Mouse (Mus musculus) kidney, adult 11 months (tissue): ENCODE measurements around the gene Ankfn1.

Experiments used
- DNase-seq: peaks from one replicate; pipeline ENCODE4 v3.0.0; 2022

Gene Ankfn1

DNA sequence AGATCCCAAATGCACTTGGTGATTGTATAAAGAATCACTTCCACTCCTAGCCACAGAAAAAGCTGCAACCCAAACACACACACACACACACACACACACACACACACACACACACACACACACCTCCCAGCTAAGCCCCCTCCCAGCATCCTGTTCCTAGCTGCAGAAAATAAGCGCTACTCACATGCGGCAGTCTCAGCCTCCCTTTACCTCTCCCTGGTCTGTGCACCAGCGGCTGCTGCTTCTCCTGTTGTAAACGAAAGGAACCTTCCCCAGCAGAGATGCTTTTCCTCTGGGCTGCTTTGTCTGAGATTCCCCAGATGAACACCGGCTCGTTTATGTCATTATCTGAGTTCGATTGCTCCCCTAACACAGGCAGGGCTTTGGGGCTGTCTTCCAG is at the start of gene Ankfn1:
TSS of gene Ankfn1 (minus strand) at position 223 of the 400 bp plus-strand sequence.
- no peak for DNase-seq

GRCm38 (mm10) chr11:89823661-89824446 is 46.4 kb upstream of the Ankfn1 start:
- no peak for DNase-seq

DNA sequence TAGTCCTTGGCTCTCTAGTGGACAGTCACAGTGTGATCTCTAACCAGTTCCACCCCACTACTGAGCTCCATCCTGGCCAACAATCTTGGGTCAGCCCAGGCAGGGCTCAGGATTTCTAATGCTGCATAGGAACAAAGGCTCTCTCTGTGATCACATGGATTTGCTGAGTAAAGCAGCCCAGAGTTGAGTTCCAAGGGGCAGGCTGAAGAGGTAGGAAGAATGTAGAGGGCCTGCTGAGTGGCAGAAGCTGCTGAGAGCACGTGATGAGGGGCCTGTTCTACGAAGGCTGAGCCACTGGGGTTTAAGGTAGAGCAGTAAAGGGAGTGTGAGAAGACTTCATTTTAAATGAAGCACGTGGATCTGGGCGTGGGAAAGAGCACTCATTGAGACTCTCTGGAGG is 41.1 kb upstream of the Ankfn1 start:
- DNase-seq = no peak

GRCm38 (mm10) chr11:89811403-89811802 is 34.0 kb upstream of the Ankfn1 start:
- no peak for DNase-seq

DNA sequence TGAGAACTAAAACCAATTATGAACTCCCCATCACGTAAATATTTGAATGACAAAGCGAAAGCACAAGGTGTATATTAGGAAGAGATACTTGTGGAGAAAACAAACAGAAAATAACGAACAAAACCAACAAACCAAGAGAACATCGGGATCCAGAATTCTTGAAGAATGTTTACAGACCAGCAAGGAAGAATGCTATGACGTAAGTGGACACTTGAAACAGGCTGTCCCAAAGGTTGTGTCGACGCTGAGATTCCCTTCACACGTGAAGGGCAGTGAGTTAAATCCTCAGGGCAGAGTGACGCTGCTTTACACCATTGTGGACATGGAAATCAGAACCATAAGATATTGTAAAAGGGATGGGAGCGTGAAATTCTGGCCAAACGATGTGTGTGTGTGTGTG is 30.5 kb upstream of the Ankfn1 start:
- no peak for DNase-seq

- no peak for DNase-seq
These were observed 27.4 kb upstream of the Ankfn1 start for GRCm38 (mm10) chr11:89804822-89805221.

DNA sequence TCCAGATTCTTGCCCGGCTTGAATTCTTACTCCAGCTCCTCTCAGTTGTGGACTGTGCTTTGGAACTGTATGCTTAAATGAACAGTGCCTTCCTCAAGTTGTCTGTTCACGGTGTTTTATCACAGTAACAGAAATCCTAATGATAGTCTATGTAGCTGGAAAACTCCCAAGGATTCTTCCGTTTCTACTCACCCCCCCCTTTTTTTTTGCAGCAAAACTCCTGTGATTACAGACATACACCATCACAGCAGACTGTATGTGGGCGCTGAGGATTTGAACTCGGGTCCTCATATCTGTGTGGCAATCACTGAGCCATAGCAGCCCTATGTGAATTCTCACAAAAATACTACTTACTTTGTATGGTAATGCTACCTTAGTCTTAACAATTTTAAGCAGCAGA is 26.5 kb upstream of the Ankfn1 start:
- no peak for DNase-seq

DNA sequence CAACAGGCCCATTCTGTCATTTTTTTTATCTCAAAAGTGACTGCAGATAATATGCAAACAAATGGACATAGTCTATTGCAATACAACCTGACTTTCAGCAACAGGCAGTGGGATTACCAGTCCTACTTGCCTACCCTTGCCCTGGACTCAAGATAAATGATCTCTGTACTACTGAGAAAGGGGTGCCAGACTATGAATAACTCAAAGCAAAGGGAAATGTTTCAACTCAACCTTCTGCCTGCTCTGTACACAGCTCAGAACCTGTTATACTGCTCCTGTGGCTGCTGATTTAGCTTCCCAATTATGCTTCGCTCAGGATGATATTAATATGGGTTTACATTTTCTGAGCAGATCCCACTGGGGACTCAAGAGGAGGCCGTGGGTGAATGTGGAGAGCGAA is 15.3 kb upstream of the Ankfn1 start:
- no peak for DNase-seq

- DNase-seq = no peak
These were observed 1.4 kb downstream of the Ankfn1 start for GRCm38 (mm10) chr11:89776070-89776469.

- no peak for DNase-seq
These were observed 2.5 kb downstream of the Ankfn1 start for GRCm38 (mm10) chr11:89774913-89775312.

- no peak for DNase-seq
These were observed 4.5 kb downstream of the Ankfn1 start for GRCm38 (mm10) chr11:89772941-89773340.

- no peak for DNase-seq
These were observed 11.7 kb downstream of the Ankfn1 start for GRCm38 (mm10) chr11:89765770-89766148.

DNA sequence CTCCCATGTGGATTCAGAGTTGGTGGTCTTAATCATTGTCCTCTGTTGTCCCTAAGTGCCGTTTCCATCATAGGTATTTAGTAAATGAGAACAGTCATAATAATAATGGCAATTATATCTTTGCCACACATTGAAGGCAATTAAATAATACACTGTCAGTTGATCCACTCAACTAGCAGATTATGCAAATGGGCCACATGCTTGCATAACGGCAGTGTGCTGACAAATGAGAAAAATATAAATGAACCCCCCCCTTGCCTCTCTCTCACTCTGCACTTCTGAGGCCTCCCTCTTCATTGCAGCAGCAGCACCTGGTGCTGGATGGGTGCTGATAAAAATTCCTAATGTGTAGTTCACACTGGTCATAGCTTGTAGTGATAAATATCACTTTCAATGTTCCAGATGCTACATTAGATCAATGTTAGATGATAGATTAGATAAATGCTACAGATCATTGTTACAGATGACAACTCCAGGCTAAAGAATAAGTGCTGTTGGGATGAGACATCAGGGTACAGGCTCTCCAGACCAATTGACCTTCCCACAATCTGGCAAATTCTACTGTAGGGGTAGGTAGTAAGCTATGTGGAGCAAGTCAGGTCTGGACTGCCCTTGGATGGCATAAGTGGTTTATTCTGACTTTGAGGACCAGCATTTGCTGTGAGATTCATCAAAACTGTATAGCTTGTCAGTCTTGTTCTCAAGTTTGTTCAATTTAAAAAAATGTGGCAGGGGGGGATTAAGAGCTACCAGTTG is 12.3 kb downstream of the Ankfn1 start:
- no peak for DNase-seq

- peak; percentile 69 for DNase-seq
These were observed 43.3 kb downstream of the Ankfn1 start for GRCm38 (mm10) chr11:89733973-89734693.

DNA sequence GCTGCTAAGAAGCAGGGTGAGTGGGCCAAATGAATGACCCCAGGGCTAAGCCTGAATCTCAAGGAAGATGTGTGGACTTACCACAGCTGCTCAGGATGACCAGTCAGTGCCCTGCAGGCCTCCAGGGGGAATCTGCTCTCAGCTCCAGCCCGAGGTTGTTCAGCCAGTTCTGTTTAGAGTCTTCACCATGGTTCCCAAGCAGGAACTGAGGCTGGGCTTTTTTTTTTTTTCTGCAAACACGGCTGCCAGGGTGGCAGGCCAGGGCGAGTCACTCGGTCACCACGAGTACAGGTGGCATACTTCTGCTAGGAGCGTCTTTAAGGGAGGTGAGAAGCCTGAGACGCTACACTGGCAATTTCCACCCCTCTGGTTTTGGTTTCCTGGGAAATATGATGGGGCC is 43.9 kb downstream of the Ankfn1 start:
- DNase-seq = no peak

GRCm38 (mm10) chr11:89720847-89721246 is 56.6 kb downstream of the Ankfn1 start:
- DNase-seq = peak; percentile 19

DNA sequence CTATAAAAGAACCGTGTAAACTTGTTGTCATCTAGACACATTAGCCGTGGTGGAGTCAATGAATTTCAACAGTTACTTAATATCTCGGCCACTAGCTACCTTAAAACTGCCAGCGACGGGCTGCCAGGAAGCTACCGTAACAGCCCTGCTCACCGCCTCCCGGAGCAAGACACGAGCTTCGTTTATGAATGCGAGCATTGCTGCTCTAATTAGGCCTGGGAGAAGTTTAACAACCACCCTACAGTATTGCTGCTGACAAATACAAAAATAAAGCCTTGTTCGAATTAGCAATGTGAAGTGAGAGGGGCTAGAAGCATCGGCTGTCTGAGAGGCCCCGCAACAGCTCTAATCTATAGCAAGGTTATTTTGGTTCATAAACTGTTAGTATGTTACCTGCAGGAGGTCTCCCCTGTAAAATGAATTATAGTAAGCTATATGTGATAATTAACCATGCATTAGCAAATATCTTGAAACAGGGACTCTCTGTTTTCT is 58.9 kb downstream of the Ankfn1 start:
- no peak for DNase-seq

DNA sequence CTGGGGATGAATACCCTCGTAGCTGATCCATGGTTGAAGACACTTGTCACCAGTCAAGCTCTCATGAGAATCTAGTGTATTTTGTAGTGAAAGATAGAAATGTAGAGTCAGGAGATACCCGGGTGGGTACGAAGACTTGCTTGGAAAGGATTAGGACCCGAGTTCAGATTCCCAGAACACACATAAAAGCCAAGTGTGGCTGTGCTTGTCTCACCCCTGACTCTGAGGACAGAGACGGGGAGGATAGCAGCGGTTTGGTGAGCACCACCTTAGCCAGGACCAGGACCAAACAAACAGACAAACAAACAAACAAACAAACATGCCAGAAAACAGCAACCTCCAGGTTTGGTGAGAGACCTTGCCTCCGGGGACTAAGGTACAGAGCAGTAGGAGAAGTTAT is 61.1 kb downstream of the Ankfn1 start:
- no peak for DNase-seq

GRCm38 (mm10) chr11:89708526-89708925 is 68.9 kb downstream of the Ankfn1 start:
- DNase-seq = no peak

DNA sequence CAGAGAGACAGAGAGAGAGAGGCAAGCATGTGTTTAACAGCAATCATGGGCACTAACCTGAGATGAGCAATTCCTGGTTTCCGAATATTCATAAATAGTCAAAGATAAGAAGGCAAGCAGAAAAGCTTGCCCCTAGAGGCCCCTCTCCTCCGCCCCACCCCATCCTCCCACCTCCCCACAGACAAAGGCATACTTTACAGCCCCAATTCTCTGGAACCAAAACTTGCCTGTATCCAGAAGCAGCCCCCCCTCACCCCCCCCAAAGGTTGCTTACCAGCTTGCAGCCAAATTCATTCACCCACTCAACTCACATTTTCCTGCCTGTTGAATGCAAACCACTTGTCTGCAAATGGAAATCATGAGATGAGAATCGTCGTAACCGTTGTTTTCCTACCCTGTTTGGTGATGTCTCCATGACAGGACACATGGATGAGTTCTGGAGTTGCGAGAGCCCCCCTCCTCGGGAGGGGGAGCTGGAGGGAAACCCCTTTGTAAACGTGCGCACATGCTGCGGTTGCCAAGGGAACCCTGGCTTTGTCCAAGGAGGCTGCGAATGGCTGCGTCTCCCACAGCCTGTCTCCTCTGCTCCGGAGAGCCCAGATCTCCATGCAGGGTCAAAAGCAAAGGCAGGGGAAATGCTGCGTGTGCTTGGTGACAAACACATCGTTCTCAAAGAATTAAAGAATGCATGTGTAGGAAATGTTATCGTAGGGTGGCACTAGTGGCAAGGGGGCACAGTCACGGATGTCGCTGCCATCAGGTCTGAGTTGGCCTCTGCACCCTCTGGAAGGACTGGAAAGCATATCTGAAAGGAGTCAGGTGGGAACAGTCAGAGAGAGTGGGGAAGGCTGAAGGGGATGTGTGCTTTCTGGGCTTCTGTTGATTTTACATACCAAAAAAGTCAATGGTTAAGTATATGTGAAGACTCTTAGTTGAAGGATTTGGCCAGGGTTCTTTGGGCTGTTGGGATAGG is 80.7 kb downstream of the Ankfn1 start:
- no peak for DNase-seq

GRCm38 (mm10) chr11:89693686-89694085 is 83.8 kb downstream of the Ankfn1 start:
- no peak for DNase-seq

GRCm38 (mm10) chr11:89676922-89677321 is 100.5 kb downstream of the Ankfn1 start:
- DNase-seq = no peak
